Mouse (Mus musculus): ENCODE data around the gene Chpt1.

- no peak for TF ChIP-seq CTCF (conservative IDR thresholded peaks at IDR 0.05; ENCODE audit: low read length)
- TF ChIP-seq NANOG (IDR thresholded peaks at IDR 0.05; ENCODE audit: borderline replicate concordance, low read length), result no peak
- no peak for TF ChIP-seq POU5F1 (IDR thresholded peaks at IDR 0.05; ENCODE audit: borderline replicate concordance, low read length)
Observed at GRCm38 (mm10) chr10:88522795-88523194, 18.9 kb upstream of the Chpt1 start.

Measured in E14TG2a.4 (cell line).